Mouse (Mus musculus) stomach, embryonic 14.5 days (tissue): ENCODE data around the gene Ttll3. TPM values are rescaled to one million over a fixed set of nuclear protein-coding genes. Genes with fewer than 3 reads are reported as not detected.
A peak's percentile ranks its signal among the peaks of the same experiment; 100 is the strongest.

Experiments used
- ATAC-seq: fragments of 200-750 bp; cut with Nextera tagmentation; 2 replicates; pipeline ENCODE4 v1.8.0; 2017; ENCODE audit warnings: low read depth, moderate TSS enrichment; ENCODE audit not compliant: insufficient number of reproducible peaks, insufficient read depth, low FRiP score
- H3K27ac ChIP-seq: fragments of 300-500 bp; sonication (generic); 2 replicates; pipeline ENCODE4 v1.5.1; 2014; ENCODE audit warnings: mild to moderate bottlenecking, low read length, moderate library complexity, mixed read lengths
- H3K27me3 ChIP-seq: fragments of 300-500 bp; sonication (generic); 2 replicates; pipeline ENCODE4 v1.6.1; 2014; ENCODE audit warnings: low read length, control low read depth, mixed read lengths; ENCODE audit not compliant: control insufficient read depth, insufficient read depth
- H3K36me3 ChIP-seq: fragments of 300-500 bp; sonication (generic); 2 replicates; pipeline ENCODE4 v1.6.1; 2014; ENCODE audit warnings: mild to moderate bottlenecking, control low read depth, low read length, moderate library complexity, mixed read lengths; ENCODE audit not compliant: control insufficient read depth, insufficient read depth
- H3K4me1 ChIP-seq: fragments of 300-500 bp; sonication (generic); 2 replicates; pipeline ENCODE4 v1.6.1; 2014; ENCODE audit warnings: low read length, control low read depth, mixed read lengths; ENCODE audit not compliant: control insufficient read depth, insufficient read depth
- H3K4me2 ChIP-seq: fragments of 300-500 bp; sonication (generic); replicated peaks from 2 replicates; pipeline ENCODE4 v1.6.1; 2014; ENCODE audit warnings: low read depth, low read length, control low read depth
- H3K4me3 ChIP-seq: fragments of 300-500 bp; sonication (generic); 2 replicates; pipeline ENCODE4 v1.5.1; 2014; ENCODE audit warnings: low read depth, low read length, control low read depth
- H3K9ac ChIP-seq: fragments of 300-500 bp; sonication (generic); replicated peaks from 2 replicates; pipeline ENCODE4 v1.6.1; 2014; ENCODE audit warnings: low read depth, mild to moderate bottlenecking, control low read depth, low read length, moderate library complexity, mixed read lengths
- H3K9me3 ChIP-seq: fragments of 300-500 bp; sonication (generic); 2 replicates; pipeline ENCODE4 v1.6.1; 2016; ENCODE audit warnings: low read depth, low read length, control low read depth; ENCODE audit not compliant: control insufficient read depth
- WGBS: fragments of 180-500 bp; shearing (Covaris S2); extraction: QIAGEN DNeasy Blood & Tissue Kit; methylation state at CpG from one replicate; pipeline ENCODE4 v1.1.7; 2014; 5-methylcytosine and 5-hydroxymethylcytosine counted together
- polyA plus RNA-seq: library from polyadenylated mRNA; unstranded; fragments of >200 nt; fragmentation: Nextera tagmentation; extraction: Ambion mirVana; gene quantifications from 2 replicates; pipeline ENCODE4 v1.2.1, GENCODE M21; 2014

Ttll3 gene
- polyA plus RNA-seq, 1 experiment from 2014 or later: 2.6 TPM

GRCm38 (mm10) chr6:113433661-113434060, 44.6 kb downstream of the Ttll3 start:
- Histone ChIP-seq H3K4me3 (no peak overlapping the region), H3K4me2 (no peak overlapping the region), H3K4me1 (no peaks in the 10 kb centered on the region), H3K36me3 (no peaks in the 10 kb centered on the region), H3K9ac (no peak overlapping the region), H3K27ac (no peak overlapping the region), H3K9me3 (no peaks in the 10 kb centered on the region), H3K27me3 (no peaks in the 10 kb centered on the region)
- 88% methylated on average over 3 of the region's 3 CpGs for WGBS
- ATAC-seq: no peak

GRCm38 (mm10) chr6:113434691-113435090, 45.6 kb downstream of the Ttll3 start:
- no peak overlapping the region for H3K27ac ChIP-seq
- H3K9me3 ChIP-seq: no peaks in the 10 kb centered on the region
- H3K36me3 ChIP-seq: no peaks in the 10 kb centered on the region
- 69% methylated on average over 7 of the region's 7 CpGs for WGBS
- H3K4me3 ChIP-seq: no peak overlapping the region
- H3K27me3 ChIP-seq: no peaks in the 10 kb centered on the region
- no peaks in the 10 kb centered on the region for H3K4me1 ChIP-seq
- no peak overlapping the region for H3K9ac ChIP-seq
- no peak overlapping the region for H3K4me2 ChIP-seq
- ATAC-seq: no peak

- H3K4me3 ChIP-seq: no peak within 1 kb of the TSS
- no peak within 1 kb of the TSS for H3K4me2 ChIP-seq
- WGBS: 78% methylated on average over 9 of the region's 9 CpGs
- no peaks in the 10 kb centered on the region for H3K4me1 ChIP-seq
- no peak within 1 kb of the TSS for H3K9ac ChIP-seq
- no peak for ATAC-seq
- H3K27ac ChIP-seq: no peak within 1 kb of the TSS
- H3K36me3 ChIP-seq: no peaks in the 10 kb centered on the region
- H3K27me3 ChIP-seq: no peaks in the 10 kb centered on the region
- no peaks in the 10 kb centered on the region for H3K9me3 ChIP-seq
Observed at GRCm38 (mm10) chr6:113435664-113436205, 46.7 kb downstream of the Ttll3 start, which contains the start of gene Cidec. Cidec (minus strand) TSS chr6:113435760.

- Histone ChIP-seq H3K4me3 (no peak overlapping the region), H3K4me2 (no peak overlapping the region), H3K4me1 (no peaks in the 10 kb centered on the region), H3K27me3 (no peaks in the 10 kb centered on the region), H3K9me3 (no peaks in the 10 kb centered on the region), H3K36me3 (no peaks in the 10 kb centered on the region), H3K27ac (no peak overlapping the region), H3K9ac (no peak overlapping the region)
- WGBS: 66% methylated on average over 12 of the region's 12 CpGs
- ATAC-seq: no peak
Observed at GRCm38 (mm10) chr6:113437135-113437534, 48.1 kb downstream of the Ttll3 start.

GRCm38 (mm10) chr6:113438721-113439430, 49.8 kb downstream of the Ttll3 start:
- no peak overlapping the region for H3K9ac ChIP-seq
- WGBS: 42% methylated on average over 12 of the region's 12 CpGs
- no peak overlapping the region for H3K27ac ChIP-seq
- H3K4me3 ChIP-seq: no peak overlapping the region
- peaks cover 5% of the 10 kb centered on the region for H3K4me1 ChIP-seq
- ATAC-seq: no peak
- H3K4me2 ChIP-seq: no peak overlapping the region
- no peaks in the 10 kb centered on the region for H3K9me3 ChIP-seq
- no peaks in the 10 kb centered on the region for H3K27me3 ChIP-seq
- no peaks in the 10 kb centered on the region for H3K36me3 ChIP-seq

GRCm38 (mm10) chr6:113440686-113441085, 51.6 kb downstream of the Ttll3 start:
- no peak overlapping the region for H3K9ac ChIP-seq
- H3K4me3 ChIP-seq: no peak overlapping the region
- ATAC-seq: no peak
- H3K27me3 ChIP-seq: no peaks in the 10 kb centered on the region
- no peak overlapping the region for H3K4me2 ChIP-seq
- peaks cover 5% of the 10 kb centered on the region for H3K4me1 ChIP-seq
- H3K9me3 ChIP-seq: no peaks in the 10 kb centered on the region
- H3K36me3 ChIP-seq: no peaks in the 10 kb centered on the region
- WGBS: 79% methylated on average over 3 of the region's 3 CpGs
- no peak overlapping the region for H3K27ac ChIP-seq

GRCm38 (mm10) chr6:113441147-113441680, 52.2 kb downstream of the Ttll3 start:
- 53% methylated on average over 7 of the region's 7 CpGs for WGBS
- no peak overlapping the region for H3K4me2 ChIP-seq
- peaks cover 5% of the 10 kb centered on the region for H3K4me1 ChIP-seq
- no peaks in the 10 kb centered on the region for H3K36me3 ChIP-seq
- H3K9ac ChIP-seq: no peak overlapping the region
- H3K27me3 ChIP-seq: no peaks in the 10 kb centered on the region
- no peak overlapping the region for H3K27ac ChIP-seq
- no peak overlapping the region for H3K4me3 ChIP-seq
- no peak for ATAC-seq
- no peaks in the 10 kb centered on the region for H3K9me3 ChIP-seq

- 41% methylated on average over 9 of the region's 9 CpGs for WGBS
- Histone ChIP-seq H3K27me3 (no peaks in the 10 kb centered on the region), H3K9me3 (no peaks in the 10 kb centered on the region), H3K4me3 (peak overlapping the region; percentile 96), H3K9ac (no peak overlapping the region; the same call in 1 of the 2 replicates), H3K36me3 (peaks cover 5% of the 10 kb centered on the region; the same call in 1 of the 2 replicates), H3K4me2 (peak overlapping the region; percentile 92), H3K27ac (0 out of 2 replicates have a peak overlapping the region, but pooled peaks have one; percentile 56), H3K4me1 (peaks cover 5% of the 10 kb centered on the region)
- no peak; the same call in 1 of the 2 replicates for ATAC-seq
Observed at GRCm38 (mm10) chr6:113442087-113442441, 53.0 kb downstream of the Ttll3 start.
